Mouse (Mus musculus): ENCODE measurements at regions not wholly inside any gene's neighbourhood (a gene's known extent, or its start where the extent isn't known, plus 50 kb on each side); places are given as distances from the start of the nearest gene placed in this dataset. TPM values are rescaled to one million over a fixed set of nuclear protein-coding genes. Genes with fewer than 3 reads are reported as not detected.

Small RNA genes lying in the stretch of these regions (microRNA-seq; reads per million reads assigned to microRNA genes)
- not detected for gene Gm44361 (ENCODE audit: borderline number of aligned reads)
